Mouse (Mus musculus) neural tube, embryonic 11.5 days (tissue): ENCODE results near the gene Thbs1. TPM values are rescaled to one million over a fixed set of nuclear protein-coding genes. Genes with fewer than 3 reads are reported as not detected.
A peak's percentile ranks its signal among the peaks of the same experiment; 100 is the strongest.

Source experiments
- ATAC-seq: fragments of 200-750 bp; cut with Nextera tagmentation; 2 replicates; pipeline ENCODE4 v1.8.0; 2017; ENCODE audit warnings: moderate number of reproducible peaks, mild to moderate bottlenecking, moderate TSS enrichment, moderate library complexity; ENCODE audit not compliant: insufficient read depth, low FRiP score, low TSS enrichment
- DNase-seq: peaks from one replicate; pipeline ENCODE4 v3.0.0-alpha.2; 2015; ENCODE audit warnings: low spot score
- H3K27ac ChIP-seq: fragments of 300-500 bp; sonication (generic); 2 replicates; pipeline ENCODE4 v1.5.1; 2014; ENCODE audit warnings: low read depth, mild to moderate bottlenecking, low read length
- H3K27me3 ChIP-seq: fragments of 300-500 bp; sonication (generic); 2 replicates; pipeline ENCODE4 v1.6.1; 2014; ENCODE audit warnings: mild to moderate bottlenecking, low read length, mixed read lengths; ENCODE audit not compliant: control insufficient read depth, insufficient read depth
- H3K36me3 ChIP-seq: fragments of 300-500 bp; sonication (generic); 2 replicates; pipeline ENCODE4 v1.6.1; 2014; ENCODE audit warnings: mild to moderate bottlenecking, low read length, moderate library complexity, mixed read lengths; ENCODE audit not compliant: control insufficient read depth, insufficient read depth
- H3K4me1 ChIP-seq: fragments of 300-500 bp; sonication (generic); 2 replicates; pipeline ENCODE4 v1.6.1; 2014; ENCODE audit warnings: low read length, mixed read lengths; ENCODE audit not compliant: control insufficient read depth, insufficient read depth
- H3K4me2 ChIP-seq: fragments of 300-500 bp; sonication (generic); 2 replicates; pipeline ENCODE4 v1.6.1; 2014; ENCODE audit warnings: low read depth, mild to moderate bottlenecking, moderate library complexity
- H3K4me3 ChIP-seq: fragments of 300-500 bp; sonication (generic); 2 replicates; pipeline ENCODE4 v1.5.1; 2014; ENCODE audit warnings: low read depth, low read length
- H3K9ac ChIP-seq: fragments of 300-500 bp; sonication (generic); 2 replicates; pipeline ENCODE4 v1.6.1; 2014; ENCODE audit warnings: mild to moderate bottlenecking, low read length
- H3K9me3 ChIP-seq: fragments of 300-500 bp; sonication (generic); 2 replicates; pipeline ENCODE4 v1.6.1; 2016; ENCODE audit warnings: low read length; ENCODE audit not compliant: control insufficient read depth
- WGBS: fragments of 180-500 bp; shearing (Covaris S2); extraction: QIAGEN DNeasy Blood & Tissue Kit; methylation state at CpG from one replicate; pipeline ENCODE4 v1.1.7; 2014; 5-methylcytosine and 5-hydroxymethylcytosine counted together
- polyA plus RNA-seq: library from polyadenylated mRNA; unstranded; fragments of >200 nt; fragmentation: Nextera tagmentation; extraction: Ambion mirVana; gene quantifications from 2 replicates; pipeline ENCODE4 v1.2.1, GENCODE M21; 2014

Thbs1 gene
- polyA plus RNA-seq, 1 experiment from 2014 or later: 36.9 TPM

- no peak overlapping the region for H3K9ac ChIP-seq
- H3K27me3 ChIP-seq: no peaks in the 10 kb centered on the region
- H3K4me3 ChIP-seq: no peak overlapping the region
- WGBS: 88% methylated on average over 5 of the region's 5 CpGs
- H3K27ac ChIP-seq: no peak overlapping the region
- no peak for DNase-seq
- no peak for ATAC-seq
- no peaks in the 10 kb centered on the region for H3K9me3 ChIP-seq
- no peaks in the 10 kb centered on the region for H3K4me1 ChIP-seq
- no peaks in the 10 kb centered on the region for H3K36me3 ChIP-seq
- no peak overlapping the region for H3K4me2 ChIP-seq
Observed at GRCm38 (mm10) chr2:118081581-118081980, 30.1 kb upstream of the Thbs1 start.

- no peak overlapping the region for H3K27ac ChIP-seq
- no peaks in the 10 kb centered on the region for H3K9me3 ChIP-seq
- no peak overlapping the region for H3K4me2 ChIP-seq
Observed at GRCm38 (mm10) chr2:118083652-118084051, 28.0 kb upstream of the Thbs1 start.

GRCm38 (mm10) chr2:118084693-118085092 is 27.0 kb upstream of the Thbs1 start:
- H3K36me3 ChIP-seq: no peaks in the 10 kb centered on the region
- H3K9ac ChIP-seq: no peak overlapping the region
- H3K9me3 ChIP-seq: no peaks in the 10 kb centered on the region
- H3K4me2 ChIP-seq: no peak overlapping the region
- DNase-seq (no peak), ATAC-seq (no peak)
- no peaks in the 10 kb centered on the region for H3K27me3 ChIP-seq
- no peak overlapping the region for H3K27ac ChIP-seq
- 74% methylated on average over 3 of the region's 3 CpGs for WGBS
- H3K4me1 ChIP-seq: no peaks in the 10 kb centered on the region
- H3K4me3 ChIP-seq: no peak overlapping the region

More at GRCm38 (mm10) chr2:118083652-118084051, 28.0 kb upstream of the Thbs1 start:
- WGBS: 90% methylated on average over 6 of the region's 6 CpGs
- no peak for ATAC-seq
- no peaks in the 10 kb centered on the region for H3K36me3 ChIP-seq
- no peak overlapping the region for H3K9ac ChIP-seq
- no peak for DNase-seq
- no peaks in the 10 kb centered on the region for H3K27me3 ChIP-seq
- no peak overlapping the region for H3K4me3 ChIP-seq
- H3K4me1 ChIP-seq: no peaks in the 10 kb centered on the region

- no peak overlapping the region for H3K27ac ChIP-seq
- no peaks in the 10 kb centered on the region for H3K36me3 ChIP-seq
Observed at GRCm38 (mm10) chr2:118085647-118086046, 26.0 kb upstream of the Thbs1 start.

GRCm38 (mm10) chr2:118087044-118087726 is 24.5 kb upstream of the Thbs1 start:
- no peaks in the 10 kb centered on the region for H3K36me3 ChIP-seq
- H3K4me3 ChIP-seq: no peak overlapping the region
- H3K4me2 ChIP-seq: no peak overlapping the region
- no peak overlapping the region for H3K9ac ChIP-seq
- no peak for DNase-seq
- 72% methylated on average over 10 of the region's 10 CpGs for WGBS
- no peak for ATAC-seq
- H3K9me3 ChIP-seq: no peaks in the 10 kb centered on the region
- no peak overlapping the region for H3K27ac ChIP-seq
- no peaks in the 10 kb centered on the region for H3K4me1 ChIP-seq
- no peaks in the 10 kb centered on the region for H3K27me3 ChIP-seq

More at GRCm38 (mm10) chr2:118085647-118086046, 26.0 kb upstream of the Thbs1 start:
- H3K9me3 ChIP-seq: no peaks in the 10 kb centered on the region
- DNase-seq: no peak
- H3K4me3 ChIP-seq: no peak overlapping the region
- 82% methylated on average over 2 of the region's 2 CpGs for WGBS
- ATAC-seq: no peak
- H3K4me2 ChIP-seq: no peak overlapping the region
- H3K4me1 ChIP-seq: no peaks in the 10 kb centered on the region
- no peaks in the 10 kb centered on the region for H3K27me3 ChIP-seq
- no peak overlapping the region for H3K9ac ChIP-seq

- DNase-seq (no peak), ATAC-seq (no peak)
- H3K27me3 ChIP-seq: no peaks in the 10 kb centered on the region
- H3K9me3 ChIP-seq: no peaks in the 10 kb centered on the region
- no peaks in the 10 kb centered on the region for H3K4me1 ChIP-seq
- H3K4me2 ChIP-seq: no peak overlapping the region
- no peak overlapping the region for H3K9ac ChIP-seq
- 83% methylated on average over 5 of the region's 5 CpGs for WGBS
- no peak overlapping the region for H3K27ac ChIP-seq
- H3K36me3 ChIP-seq: no peaks in the 10 kb centered on the region
- no peak overlapping the region for H3K4me3 ChIP-seq
Observed at GRCm38 (mm10) chr2:118091226-118091625, 20.4 kb upstream of the Thbs1 start.

DNA sequence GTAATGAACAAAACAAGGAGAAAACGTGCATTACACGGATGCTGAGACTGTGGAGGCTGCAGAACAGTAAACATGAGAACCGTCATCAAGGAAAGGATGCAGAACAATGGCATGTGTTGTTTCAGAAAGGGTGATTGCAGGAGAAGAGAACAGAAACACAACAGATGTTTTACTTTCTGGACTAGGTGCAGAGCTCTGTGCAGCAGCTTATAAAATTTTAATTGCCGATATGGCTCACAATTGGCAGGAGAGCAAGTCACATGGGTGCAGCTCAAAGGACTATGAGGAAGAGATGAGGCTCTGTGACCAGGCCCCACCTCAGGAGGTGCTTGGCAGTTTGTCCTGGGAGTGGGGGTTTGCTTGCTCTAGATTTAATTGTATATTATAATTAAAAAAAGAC is 12.6 kb upstream of the Thbs1 start:
- Histone ChIP-seq H3K27ac (no peak overlapping the region), H3K4me3 (no peak overlapping the region), H3K36me3 (no peaks in the 10 kb centered on the region), H3K4me1 (no peaks in the 10 kb centered on the region), H3K27me3 (no peaks in the 10 kb centered on the region), H3K9ac (no peak overlapping the region), H3K4me2 (no peak overlapping the region), H3K9me3 (no peaks in the 10 kb centered on the region)
- ATAC-seq: no peak
- 88% methylated on average over 4 of the region's 4 CpGs for WGBS
- DNase-seq: no peak

DNA sequence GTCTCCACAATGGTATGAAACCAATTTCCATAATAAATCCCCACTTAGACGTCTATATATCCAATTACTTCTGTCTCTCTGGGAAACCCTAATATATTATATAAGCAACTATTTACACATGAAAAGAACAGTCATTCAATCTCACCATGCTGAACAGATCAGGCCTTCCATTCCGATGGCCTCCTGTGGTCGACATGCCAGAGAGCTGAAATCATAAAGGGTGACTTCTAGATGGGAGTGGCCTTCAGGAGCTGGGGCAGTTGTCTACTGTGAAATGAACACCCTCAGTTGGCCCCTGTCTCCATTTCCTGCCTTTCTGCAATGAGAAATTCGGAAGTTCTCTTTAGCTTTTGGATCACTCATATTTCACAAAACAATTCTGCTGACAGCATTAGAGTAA is 9.5 kb upstream of the Thbs1 start:
- 60% methylated on average over 4 of the region's 4 CpGs for WGBS
- Histone ChIP-seq H3K9ac (no peak overlapping the region), H3K4me1 (no peaks in the 10 kb centered on the region), H3K36me3 (no peaks in the 10 kb centered on the region), H3K4me3 (no peak overlapping the region), H3K27ac (no peak overlapping the region), H3K27me3 (no peaks in the 10 kb centered on the region), H3K4me2 (no peak overlapping the region), H3K9me3 (no peaks in the 10 kb centered on the region)
- ATAC-seq (no peak), DNase-seq (no peak)

DNA sequence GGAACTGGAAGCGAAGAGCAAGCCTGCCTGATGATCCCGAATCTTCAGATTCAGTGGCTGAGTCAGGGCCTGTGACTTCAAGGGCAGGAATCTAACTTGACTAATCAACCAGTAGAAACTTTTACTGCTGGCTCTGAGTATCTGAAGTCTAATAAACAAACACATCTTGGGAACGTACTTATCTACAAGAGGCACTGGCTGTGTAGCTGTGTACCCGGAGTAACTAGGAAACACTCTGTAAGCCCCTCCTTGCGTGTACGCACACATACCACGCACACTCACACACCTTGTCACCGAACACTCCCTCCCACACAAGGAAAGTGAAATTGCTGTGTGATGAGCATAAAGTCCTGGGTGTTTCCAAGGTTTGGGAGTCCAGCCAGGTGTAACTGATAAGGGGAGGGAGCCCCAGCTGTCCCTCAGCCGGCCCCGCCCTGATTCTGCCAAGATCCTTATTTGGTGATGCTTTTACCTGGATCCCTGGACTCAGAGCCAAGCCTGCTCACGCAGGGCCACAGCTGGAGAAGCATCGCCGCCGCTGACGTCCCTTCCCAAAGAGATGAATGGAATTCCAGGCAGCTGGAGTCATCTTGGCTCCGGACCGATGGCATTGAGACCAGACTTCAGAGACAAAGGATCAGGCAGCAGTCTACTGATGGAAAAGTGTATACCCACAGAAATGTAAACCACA is 1.3 kb upstream of the Thbs1 start:
- ATAC-seq (no peak; the same call in 1 of the 2 replicates), DNase-seq (peak; percentile 58)
- peak overlapping the region; percentile 79 for H3K4me2 ChIP-seq
- 0 out of 2 replicates have a peak overlapping the region, but pooled peaks have one; percentile 32 for H3K9ac ChIP-seq
- peak overlapping the region; percentile 43; the same call in 1 of the 2 replicates for H3K4me3 ChIP-seq
- no peak overlapping the region for H3K27ac ChIP-seq
- 0 out of 2 replicates have a peak, but pooled peaks cover 4% of the 10 kb centered on the region for H3K4me1 ChIP-seq
- 0 out of 2 replicates have a peak, but pooled peaks cover 5% of the 10 kb centered on the region for H3K27me3 ChIP-seq
- no peaks in the 10 kb centered on the region for H3K36me3 ChIP-seq
- WGBS: 40% methylated on average over 17 of the region's 17 CpGs
- no peaks in the 10 kb centered on the region for H3K9me3 ChIP-seq
